Mouse (Mus musculus) natural killer cell, adult 2 months (primary cell): ENCODE measurements around the gene Gm527.

ENCODE experiments used
- DNase-seq, 2 experiments: peaks; one replicate each; pipeline ENCODE4 v3.0.0; 2022; ENCODE audit warnings: low spot score in 2 of 2

The Gm527 gene

DNA sequence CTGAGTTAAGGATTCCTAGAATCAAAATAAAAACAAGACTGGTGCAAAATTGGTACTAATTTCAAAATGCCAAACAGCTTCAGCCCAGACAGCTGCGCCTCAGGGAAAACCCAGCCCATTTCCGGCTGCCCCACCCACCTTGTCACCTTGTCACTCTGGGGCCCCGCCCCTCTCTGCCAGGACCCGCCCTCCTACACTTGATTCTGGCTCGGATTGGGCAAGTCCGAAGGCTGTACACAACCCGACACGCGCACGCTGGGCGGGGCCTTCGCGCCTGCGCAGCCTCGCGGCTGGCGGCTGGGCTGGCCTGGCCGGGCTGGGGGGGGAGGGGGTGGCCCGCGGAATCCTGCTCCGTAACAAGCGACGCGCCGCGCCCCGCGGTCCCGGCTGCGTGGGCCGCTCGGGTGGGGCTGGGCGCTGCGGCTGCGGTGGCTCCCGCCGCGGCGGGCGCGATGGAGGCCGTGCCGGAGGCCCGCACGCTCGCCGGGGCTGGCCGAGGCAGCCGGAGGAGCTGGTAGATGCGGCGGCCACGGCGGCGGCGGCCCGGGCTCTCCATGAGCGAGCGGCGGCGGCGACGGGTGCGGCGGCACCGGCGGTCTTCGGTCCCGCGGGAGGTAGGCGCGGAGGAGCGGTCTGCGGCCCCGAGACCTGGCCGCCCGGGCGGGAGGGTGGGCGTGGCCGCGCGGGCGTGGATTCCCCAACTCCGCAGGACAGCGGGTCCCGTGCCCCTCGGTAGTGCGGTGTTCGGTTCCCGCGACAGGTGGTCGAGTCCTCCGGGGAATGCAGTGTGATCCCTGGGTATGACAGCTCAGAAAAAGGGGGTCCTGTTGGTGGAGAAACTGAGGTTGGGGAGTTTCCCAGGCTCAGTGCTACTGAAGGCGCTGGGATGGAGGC is at the start of gene Gm527:
Gene Gm527, plus strand, starts transcription at position 329 of the 894 bp plus-strand sequence.
- peak; percentile 92 to 93 for DNase-seq

DNA sequence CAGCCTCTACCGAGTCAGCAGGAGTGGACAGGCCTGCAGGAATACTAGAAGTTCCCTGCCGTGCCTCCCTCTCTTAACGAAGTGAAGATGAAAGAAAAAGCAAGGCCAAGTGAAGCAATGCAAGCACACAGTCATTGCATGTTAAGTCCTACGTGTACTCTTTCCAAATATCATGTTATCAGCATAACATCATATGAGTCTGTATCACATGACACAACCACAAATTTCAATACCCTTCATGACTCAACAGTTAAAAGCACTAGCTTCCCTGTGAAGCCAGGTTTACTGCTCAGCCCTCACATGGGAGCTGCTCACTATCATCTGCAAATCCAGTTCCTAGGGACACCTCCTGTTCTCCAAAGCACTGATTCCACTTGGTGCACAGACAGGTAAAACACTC is 46.6 kb upstream of the Gm527 start:
- DNase-seq, result no peak

DNA sequence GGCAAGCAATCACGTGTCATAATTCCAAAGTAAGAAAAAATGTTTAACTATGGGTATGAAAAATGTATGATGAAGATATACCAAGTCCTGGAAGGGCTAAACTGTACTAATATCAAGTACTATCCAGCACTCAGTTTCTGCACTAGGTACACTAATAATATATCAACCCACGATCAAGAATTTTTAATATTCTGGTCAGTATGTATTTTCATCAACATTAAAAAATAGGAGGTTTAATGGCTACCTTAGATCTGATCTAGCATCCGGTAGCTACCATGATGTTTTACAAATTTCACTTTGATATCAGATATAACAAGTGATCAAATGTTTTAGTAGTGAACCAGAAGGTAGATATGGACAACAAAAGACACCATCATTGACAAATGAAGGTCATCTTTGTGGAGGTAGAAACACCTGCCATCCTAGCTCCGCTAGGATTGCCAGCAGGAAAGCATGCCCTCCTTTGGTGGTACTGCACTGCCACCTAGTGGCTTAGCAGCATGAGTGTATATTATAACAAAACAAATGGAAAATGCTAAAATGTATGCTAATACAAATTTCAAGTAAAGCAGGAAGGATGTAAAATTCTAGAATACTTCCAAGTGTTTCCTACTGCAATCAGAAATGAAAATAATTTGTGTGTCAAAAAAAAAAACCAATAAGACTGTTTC is 20.5 kb upstream of the Gm527 start:
- DNase-seq, result peak; percentile 7 to 34

DNA sequence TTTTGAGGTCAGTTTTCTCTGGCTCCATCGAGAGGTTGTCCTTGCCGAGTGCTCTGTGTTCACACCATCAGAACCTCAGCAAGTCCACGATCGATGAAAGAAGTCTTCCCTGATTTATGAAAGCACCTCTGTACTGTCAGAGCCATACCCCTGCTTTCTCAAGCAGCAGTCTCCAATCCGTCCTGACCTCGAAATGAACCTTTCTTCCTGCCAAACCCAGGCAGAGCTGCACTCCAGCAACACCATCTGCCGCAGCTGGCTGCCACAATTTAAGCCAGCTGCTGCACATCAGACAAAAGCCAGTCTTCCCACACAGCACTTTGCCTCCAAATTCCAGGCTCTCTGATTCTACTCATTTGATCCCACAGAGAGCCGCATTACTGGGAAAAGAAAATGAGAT is 15.2 kb upstream of the Gm527 start:
- no peak for DNase-seq

DNA sequence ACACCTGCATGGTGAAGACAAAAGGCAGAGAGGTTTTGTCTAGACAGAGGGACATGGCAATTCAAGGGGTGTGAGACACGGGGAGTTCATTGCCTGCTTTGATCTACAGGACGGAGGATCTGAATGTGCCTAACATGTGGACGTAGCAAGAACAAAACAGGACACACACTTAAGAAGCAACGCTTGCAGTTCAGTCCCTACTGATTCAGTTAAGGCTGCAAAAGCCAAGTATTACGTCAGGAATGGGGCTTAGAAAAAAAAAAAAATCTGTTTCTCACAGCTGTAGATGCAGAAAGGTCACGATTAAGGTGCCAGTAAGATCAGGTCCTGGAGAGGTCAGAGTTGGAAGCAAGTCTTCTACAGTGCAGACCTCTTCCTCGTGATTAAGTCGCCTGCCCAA is 14.5 kb upstream of the Gm527 start:
- no peak for DNase-seq

DNA sequence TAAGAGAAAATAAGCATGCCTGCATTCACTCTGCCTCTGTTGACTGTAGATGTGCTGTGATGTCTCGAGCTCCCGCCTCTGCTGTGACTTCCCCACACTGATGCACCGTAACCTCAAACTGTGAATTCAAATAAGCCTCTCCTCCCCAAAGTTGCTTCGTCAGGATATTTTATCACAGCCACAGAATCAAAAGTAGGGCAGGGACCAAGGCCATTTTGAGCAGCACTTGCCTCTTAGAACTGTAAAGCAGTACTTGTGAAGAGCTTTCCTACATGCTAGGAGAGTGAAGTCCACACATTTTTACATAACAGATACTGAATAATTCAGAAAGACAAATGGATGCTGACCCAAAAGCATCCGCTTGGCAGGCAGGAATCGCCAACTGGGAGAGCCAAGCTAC is 4.7 kb upstream of the Gm527 start:
- no peak for DNase-seq

DNA sequence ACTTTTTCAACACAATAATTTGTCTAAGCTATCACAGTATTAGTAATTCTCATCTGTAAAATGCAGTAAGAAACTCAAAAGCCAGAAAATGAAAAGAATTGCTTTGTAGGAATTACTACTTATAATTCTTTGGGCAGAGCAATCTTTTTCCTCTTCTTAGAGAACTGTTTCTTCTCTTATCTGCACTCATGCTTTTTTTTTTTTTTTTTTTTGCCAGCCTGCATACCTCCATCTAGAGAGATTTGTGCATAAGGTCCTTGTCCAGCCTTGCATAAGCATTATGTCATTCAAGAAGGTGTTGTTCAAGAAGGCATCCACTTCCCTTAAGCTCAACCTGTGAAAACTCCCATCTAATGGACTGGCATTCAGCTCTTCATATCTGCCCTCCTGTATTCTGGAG is 971 bp upstream of the Gm527 start:
- DNase-seq, result no peak

DNA sequence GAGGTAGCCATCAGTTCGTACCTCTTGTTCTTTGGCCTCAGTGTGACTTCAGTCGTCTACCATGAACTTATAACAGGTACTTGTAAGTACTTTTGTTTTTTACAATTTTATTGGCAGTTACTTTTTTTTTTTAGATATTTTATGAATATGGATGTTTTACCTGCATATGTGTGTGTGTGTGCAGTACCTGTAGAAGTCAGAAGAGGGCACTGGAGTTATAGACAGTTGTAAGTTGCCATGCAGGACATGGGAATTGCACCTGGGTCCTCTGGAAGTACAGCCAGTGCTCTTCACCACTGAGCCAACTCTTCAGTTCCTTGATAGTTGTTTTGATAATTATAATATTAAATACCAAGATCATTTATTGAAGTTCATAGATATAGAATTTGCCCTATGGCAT is 19.8 kb downstream of the Gm527 start:
- DNase-seq, result peak in 1 of 2 experiments; percentile 5

DNA sequence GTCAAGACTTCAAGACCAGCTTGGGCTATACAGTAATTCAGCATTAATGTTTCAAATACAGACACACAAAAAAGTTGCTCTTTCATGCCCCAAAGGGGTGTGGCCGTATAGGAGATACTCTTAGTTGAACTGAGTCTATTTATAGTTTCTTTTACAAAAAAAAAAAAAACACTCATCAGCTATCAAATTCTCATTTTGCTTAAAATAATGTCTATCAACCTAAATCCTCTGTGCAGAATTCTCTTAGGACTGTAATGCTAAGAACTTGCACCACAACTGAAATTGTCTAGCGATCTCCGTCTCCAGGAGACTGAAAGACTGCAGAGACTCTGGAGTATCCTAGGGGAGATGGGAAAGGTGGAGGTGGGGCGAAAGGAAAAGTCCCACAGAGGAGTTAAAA is 46.9 kb downstream of the Gm527 start:
- DNase-seq, result no peak

DNA sequence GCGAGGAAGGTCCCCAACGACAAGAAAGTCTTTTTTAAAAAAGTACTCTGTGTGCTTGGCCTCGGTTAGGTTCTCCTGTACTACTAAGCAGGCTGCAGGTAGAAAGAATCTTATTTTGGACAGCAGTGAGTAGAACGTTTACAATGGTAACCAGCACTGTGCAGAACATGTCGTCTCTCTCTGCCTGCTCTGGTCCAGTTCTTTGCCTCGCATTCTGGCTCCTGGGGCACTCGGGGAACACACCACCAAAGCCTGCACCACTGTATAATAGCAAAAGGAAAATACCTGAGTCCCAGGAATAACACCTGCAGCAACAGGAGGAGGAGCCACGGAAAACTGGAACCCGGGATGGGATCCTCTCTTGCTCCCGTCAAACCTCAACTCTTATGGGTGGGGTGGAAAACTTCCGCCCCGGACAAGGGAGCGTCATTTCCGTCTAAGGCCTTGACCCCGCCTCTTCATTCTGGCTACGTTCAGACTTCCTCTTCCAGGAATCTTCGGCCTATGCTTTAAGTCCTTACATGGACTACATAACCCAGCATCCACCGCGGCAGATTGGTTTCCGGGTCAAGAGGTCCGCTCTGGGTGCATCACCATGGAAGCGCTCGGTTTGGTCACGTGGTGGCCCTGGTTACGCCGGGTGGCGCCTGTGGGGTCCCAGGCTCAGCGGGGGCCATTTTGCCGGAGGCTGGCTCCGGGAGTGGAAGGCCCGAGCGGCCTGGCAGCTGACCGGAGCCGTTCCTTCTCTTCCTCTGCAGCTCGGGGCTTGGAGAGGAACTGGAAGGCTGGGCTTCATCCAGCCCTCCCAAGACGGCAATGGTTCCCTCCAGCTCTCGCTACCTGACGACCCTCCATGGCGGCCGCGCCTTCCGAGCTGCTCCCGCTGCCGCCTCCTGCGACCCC is 47.7 kb downstream of the Gm527 start, which contains the start of the genes Klhl28 and Togaram1:
Gene Klhl28, minus strand, starts transcription at position 411 of the 903 bp plus-strand sequence.
Gene Togaram1, plus strand, starts transcription at position 681 of the 903 bp plus-strand sequence.
- peak; percentile 99 for DNase-seq

DNA sequence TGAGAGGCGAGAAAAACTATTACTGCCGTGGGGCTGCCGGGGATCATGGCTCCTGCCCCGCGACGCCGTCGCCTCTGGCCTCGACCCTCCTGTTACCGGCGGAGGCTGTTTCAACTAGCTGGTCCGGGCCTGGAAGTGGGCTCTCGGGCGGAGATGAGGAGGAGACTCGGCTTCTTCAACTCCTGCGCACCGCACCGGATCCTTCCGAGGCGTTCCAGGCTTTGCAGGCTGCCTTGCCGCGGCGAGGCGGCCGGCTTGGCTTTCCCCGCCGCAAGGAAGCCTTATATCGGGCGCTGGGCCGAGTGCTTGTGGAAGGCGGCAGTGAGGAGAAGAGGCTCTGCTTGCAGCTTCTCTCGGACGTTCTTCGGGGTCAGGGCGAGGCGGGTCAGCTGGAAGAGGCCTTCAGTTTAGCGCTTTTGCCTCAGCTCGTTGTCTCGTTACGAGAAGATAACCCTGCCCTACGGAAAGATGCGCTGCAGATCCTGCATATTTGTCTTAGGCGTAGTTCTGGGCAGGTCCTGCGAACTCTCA is 48.5 kb downstream of the Gm527 start:
- peak; percentile 46 to 52 for DNase-seq

DNA sequence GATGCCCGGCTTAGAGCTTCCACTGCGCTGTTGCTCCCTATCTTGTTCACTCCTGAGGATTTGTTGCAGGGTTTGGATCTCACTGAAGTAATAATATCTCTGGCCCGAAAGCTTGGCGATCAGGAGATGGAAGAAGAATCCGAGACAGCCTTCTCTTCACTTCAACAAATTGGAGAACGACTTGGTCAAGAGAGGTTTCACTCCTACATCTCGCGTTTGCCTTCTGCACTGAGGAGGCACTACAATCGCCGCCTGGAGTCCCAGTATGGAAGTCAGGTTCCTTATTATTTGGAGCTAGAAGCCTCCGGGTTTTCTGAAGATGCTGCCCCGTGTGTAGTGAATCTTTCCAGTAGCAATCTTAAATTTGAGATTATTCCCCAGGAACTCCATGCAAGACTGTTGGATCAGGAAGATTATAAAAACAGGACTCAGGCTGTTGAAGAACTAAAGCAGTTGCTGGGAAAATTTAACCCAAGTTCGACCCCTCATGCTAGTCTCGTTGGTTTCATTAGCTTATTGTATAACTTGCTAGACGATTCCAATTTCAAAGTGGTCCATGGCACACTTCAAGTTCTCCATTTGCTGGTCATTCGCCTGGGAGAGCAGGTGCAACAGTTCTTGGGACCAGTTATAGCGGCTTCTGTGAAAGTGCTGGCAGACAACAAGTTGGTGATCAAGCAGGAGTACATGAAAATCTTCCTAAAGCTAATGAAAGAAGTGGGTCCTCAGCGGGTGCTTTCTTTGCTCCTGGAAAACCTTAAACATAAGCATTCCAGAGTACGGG is 49.1 kb downstream of the Gm527 start:
- no peak for DNase-seq

DNA sequence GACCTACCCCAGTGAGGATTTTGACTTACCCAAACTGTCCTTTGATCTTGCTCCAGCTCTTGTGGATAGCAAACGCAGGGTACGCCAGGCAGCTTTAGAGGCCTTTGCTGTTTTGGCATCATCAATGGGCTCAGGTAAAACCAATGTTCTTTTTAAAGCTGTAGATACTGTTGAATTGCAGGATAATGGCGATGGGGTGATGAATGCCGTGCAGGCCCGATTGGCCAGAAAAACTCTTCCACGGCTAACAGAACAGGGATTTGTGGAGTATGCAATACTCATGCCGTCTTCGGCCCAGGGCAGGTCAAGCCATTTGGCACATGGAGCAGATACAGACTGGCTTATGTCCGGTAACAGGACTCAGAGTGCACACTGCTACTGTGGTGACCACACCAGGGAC is 49.8 kb downstream of the Gm527 start:
- no peak for DNase-seq

DNA sequence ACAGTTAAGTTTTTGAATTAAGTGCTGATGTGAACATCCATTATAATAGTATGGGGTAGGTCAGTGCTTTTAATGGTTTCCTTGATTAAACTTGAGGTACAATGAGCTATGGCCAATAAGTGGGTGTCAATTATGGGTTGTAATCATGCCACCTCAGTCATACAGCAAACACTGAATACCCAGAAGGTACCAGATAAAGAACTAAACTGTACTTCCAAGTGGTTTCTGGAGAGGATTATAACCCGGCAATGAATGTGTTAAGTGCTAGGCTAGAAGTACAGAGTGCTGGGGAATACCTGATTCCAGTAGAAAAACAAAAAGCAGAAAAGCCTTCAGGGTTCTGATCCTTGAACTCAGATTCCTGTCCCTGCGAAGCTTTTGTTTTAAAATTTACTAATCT is 50.4 kb downstream of the Gm527 start:
- no peak for DNase-seq

DNA sequence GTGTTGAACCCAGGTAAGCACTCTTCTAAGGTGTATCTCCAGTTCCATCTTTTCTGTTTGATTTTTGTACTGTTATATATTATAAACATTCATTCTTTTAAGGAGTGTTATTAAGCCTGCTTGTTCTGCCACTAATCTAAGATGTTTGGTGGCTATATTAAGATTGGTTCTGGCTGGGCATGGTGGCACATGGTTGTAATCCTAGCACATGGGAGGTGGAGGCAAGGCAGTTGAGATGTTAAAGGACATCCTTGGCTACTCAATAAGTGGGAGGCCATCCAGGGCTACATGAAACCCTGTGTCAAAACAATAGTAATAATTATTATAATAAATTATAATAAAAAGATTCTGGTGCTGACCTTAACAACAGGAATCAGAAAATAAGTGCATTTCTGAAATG is 53.7 kb downstream of the Gm527 start:
- DNase-seq, result no peak

DNA sequence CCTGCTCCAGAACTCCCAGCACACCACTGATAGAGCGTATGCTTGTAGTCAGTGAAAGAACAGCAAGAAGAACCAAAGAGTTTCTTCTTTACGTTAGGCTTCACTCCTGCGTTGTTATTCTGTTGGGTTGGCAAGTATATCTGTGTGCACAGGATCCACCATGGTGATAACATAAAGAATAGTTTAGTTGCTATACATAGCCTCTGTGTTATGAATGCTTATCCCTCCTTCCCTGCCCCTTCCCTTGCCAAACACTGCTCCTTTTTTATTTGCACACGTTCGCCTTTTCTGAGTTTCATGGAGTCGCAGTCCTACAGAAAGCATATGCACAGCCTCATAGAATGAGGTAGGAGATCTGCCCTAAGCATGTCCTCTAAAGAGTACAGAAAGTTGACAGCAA is 54.4 kb downstream of the Gm527 start:
- no peak for DNase-seq
